Mouse (Mus musculus): ENCODE results near the gene Zgpat. TPM values are rescaled to one million over a fixed set of nuclear protein-coding genes. Genes with fewer than 3 reads are reported as not detected.

The Zgpat gene
- polyA plus RNA-seq, 1 experiment from 2014 or later = 41.1 TPM

DNA sequence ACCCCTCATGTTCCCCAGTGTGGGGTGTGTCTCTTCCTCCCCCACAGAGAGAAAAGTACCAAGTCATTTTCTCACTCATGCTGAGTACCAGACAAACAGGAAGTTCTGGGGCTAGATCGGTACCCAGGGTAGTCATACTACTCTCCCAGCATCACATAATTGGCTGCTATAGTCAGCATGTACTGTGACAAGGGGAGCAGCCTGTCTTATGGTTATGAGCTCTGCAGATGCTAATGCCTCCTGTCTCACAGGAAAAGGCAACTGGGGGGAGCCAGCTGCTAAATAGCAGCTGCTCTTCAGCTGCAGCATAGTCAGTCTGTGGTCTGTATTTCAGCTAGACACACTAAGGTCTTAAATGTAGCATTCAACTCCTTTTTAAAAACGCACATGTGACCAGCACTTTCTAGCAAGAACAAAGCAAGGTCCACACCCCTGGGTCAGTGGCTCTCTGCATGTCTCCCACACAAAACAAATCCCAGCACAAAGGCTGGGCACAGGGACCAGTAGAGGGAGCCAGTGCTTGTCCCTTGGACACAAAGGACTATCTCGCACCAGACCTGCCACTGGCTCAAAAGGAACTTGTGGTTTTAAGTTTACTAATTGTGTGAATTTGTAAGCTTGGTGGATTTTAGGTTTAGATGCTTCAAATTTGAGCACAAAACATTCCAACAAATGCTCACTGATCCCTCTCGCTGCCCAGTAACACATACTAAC, 46.2 kb downstream of the Zgpat start:
- TF ChIP-seq CTCF (IDR thresholded peaks at IDR 0.05; ENCODE audit: low read depth) = peak; percentile 84
- no peaks in the 10 kb centered on the region for H3K27me3 ChIP-seq (ENCODE audit: insufficient read depth, low read length)
- H3K4me1 ChIP-seq (ENCODE audit: insufficient read depth) = no peaks in the 10 kb centered on the region
- 40% methylated on average over 4 of the region's 4 CpGs for WGBS
- no peak overlapping the region for H3K27ac ChIP-seq (ENCODE audit: low read depth)
- no peak overlapping the region for H3K4me3 ChIP-seq (ENCODE audit: low read depth, low read length)
- H3K36me3 ChIP-seq (ENCODE audit: insufficient read depth) = peaks cover 5% of the 10 kb centered on the region; the same call in 1 of the 2 replicates
- no peak overlapping the region for H3K9ac ChIP-seq
- H3K9me3 ChIP-seq (ENCODE audit: low read depth, low read length) = no peaks in the 10 kb centered on the region
- peak; percentile 86 for DNase-seq
- H3K4me2 ChIP-seq = no peak overlapping the region
- 0 out of 2 replicates have a peak, but pooled peaks have one; percentile 69 for ATAC-seq (ENCODE audit: insufficient read depth)

DNA sequence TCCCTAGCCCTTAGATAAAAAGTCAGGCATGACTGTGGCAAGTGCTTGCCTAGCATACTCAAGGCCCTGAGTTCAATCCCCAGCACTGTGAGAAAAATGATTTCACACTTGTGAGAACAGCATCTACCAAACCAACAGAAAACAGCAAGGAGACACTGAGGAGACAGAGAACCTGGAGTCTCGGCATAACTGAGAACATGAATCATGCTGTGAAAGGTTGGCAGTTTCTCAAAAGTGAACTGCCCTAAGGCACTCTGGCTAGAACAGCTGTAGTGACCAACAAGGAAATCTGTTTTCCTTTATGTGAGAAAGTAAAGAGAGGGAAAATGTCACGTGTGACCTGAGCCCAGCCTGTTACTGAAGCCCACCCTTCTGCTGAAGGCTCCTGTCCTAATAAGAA, 48.4 kb downstream of the Zgpat start:
- WGBS = 36% methylated on average over 2 of the region's 2 CpGs
- H3K4me2 ChIP-seq = no peak overlapping the region
- ATAC-seq (ENCODE audit: insufficient read depth) (no peak), DNase-seq (no peak)
- no peak overlapping the region for H3K4me3 ChIP-seq (ENCODE audit: low read depth, low read length)
- H3K9me3 ChIP-seq (ENCODE audit: low read depth, low read length) = no peaks in the 10 kb centered on the region
- TF ChIP-seq CTCF (IDR thresholded peaks at IDR 0.05; ENCODE audit: low read depth) = no peak
- no peak overlapping the region for H3K27ac ChIP-seq (ENCODE audit: low read depth)
- no peaks in the 10 kb centered on the region for H3K27me3 ChIP-seq (ENCODE audit: insufficient read depth, low read length)
- no peak overlapping the region for H3K9ac ChIP-seq
- no peaks in the 10 kb centered on the region for H3K4me1 ChIP-seq (ENCODE audit: insufficient read depth)
- peaks cover 5% of the 10 kb centered on the region; the same call in 1 of the 2 replicates for H3K36me3 ChIP-seq (ENCODE audit: insufficient read depth)

DNA sequence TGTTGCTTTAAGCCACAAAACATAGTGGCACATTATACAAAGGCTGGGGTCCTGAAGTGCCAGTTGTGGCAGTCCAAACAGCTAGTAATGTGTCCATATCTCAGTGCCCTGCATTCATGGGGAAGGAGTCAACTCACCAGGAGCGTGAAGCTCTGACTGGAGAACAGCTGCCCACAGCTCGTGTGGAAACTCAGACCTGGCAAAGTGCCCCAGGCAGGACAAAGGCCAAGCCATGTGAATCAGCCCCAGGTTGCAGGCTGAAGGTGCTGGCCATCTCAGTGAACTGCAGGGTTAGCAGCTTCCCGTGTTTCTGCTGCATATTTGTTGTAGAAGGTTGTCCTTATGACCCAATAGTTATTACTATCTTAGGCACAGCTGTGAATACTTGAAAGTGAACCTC, 51.2 kb downstream of the Zgpat start:
- no peak for ATAC-seq (ENCODE audit: insufficient read depth)
- 49% methylated on average over 3 of the region's 3 CpGs for WGBS
- TF ChIP-seq CTCF (IDR thresholded peaks at IDR 0.05; ENCODE audit: low read depth) = no peak
- no peak for DNase-seq
- no peaks in the 10 kb centered on the region for H3K9me3 ChIP-seq (ENCODE audit: low read depth, low read length)
- no peak overlapping the region for H3K27ac ChIP-seq (ENCODE audit: low read depth)
- no peaks in the 10 kb centered on the region for H3K27me3 ChIP-seq (ENCODE audit: insufficient read depth, low read length)
- no peak overlapping the region for H3K4me2 ChIP-seq
- no peaks in the 10 kb centered on the region for H3K4me1 ChIP-seq (ENCODE audit: insufficient read depth)
- peaks cover 5% of the 10 kb centered on the region; the same call in 1 of the 2 replicates for H3K36me3 ChIP-seq (ENCODE audit: insufficient read depth)
- H3K9ac ChIP-seq = no peak overlapping the region
- H3K4me3 ChIP-seq (ENCODE audit: low read depth, low read length) = no peak overlapping the region

DNA sequence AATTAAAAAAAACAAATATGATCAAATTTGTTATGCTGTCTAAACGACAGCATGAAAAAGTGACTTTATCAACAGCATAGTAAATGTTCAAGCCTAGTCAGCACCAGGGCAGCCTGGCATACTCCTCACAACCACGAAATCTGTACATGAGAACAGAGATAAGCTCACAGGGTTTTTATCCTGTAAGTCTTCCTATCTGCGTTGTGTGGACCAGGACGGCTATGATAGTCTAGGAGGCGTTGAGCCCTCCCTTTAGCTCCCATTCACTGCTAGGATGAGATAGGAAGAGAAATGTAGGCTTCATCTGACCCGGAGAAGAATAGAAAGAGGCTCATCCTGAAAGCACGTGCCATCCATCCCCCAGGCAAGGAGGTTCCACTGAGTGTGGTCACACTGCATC, 54.6 kb downstream of the Zgpat start:
- H3K36me3 ChIP-seq (ENCODE audit: insufficient read depth) = peaks cover 16% of the 10 kb centered on the region
- WGBS = 63% methylated on average over 7 of the region's 7 CpGs
- H3K4me1 ChIP-seq (ENCODE audit: insufficient read depth) = no peaks in the 10 kb centered on the region

DNA sequence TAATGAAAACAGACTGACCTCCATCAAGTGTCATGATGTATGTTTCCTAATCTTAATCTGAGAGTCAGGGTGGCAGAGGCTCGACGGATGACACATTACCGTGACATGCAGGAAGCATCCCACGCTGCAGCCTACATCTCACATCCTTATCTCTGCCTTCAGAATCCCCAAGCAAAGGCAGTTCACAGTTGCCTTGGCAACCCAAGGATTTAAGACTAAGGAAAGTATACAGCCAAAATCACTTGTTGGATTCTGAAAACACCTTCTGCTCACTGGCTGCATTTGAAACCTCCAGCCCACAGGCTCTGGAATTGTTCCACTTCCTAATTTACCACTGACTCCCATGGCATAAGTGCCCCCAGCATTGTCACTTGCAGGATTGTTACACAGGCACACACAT, 55.7 kb downstream of the Zgpat start:
- no peak for ATAC-seq (ENCODE audit: insufficient read depth)
- DNase-seq = no peak
- Histone ChIP-seq H3K4me2 (no peak overlapping the region), H3K4me3 (ENCODE audit: low read depth, low read length) (no peak overlapping the region), H3K27ac (ENCODE audit: low read depth) (no peak overlapping the region), H3K27me3 (ENCODE audit: insufficient read depth, low read length) (no peaks in the 10 kb centered on the region), H3K9ac (no peak overlapping the region), H3K9me3 (ENCODE audit: low read depth, low read length) (no peaks in the 10 kb centered on the region), H3K36me3 (ENCODE audit: insufficient read depth) (peaks cover 16% of the 10 kb centered on the region), H3K4me1 (ENCODE audit: insufficient read depth) (no peaks in the 10 kb centered on the region)
- TF ChIP-seq CTCF (IDR thresholded peaks at IDR 0.05; ENCODE audit: low read depth) = no peak
- WGBS = 51% methylated on average over 4 of the region's 4 CpGs

More for the DNA sequence above, 54.6 kb downstream of the Zgpat start:
- H3K9me3 ChIP-seq (ENCODE audit: low read depth, low read length) = no peaks in the 10 kb centered on the region
- H3K4me3 ChIP-seq (ENCODE audit: low read depth, low read length) = no peak overlapping the region
- ATAC-seq (ENCODE audit: insufficient read depth) (no peak), DNase-seq (no peak)
- TF ChIP-seq CTCF (IDR thresholded peaks at IDR 0.05; ENCODE audit: low read depth) = no peak
- no peak overlapping the region for H3K27ac ChIP-seq (ENCODE audit: low read depth)
- no peaks in the 10 kb centered on the region for H3K27me3 ChIP-seq (ENCODE audit: insufficient read depth, low read length)
- H3K9ac ChIP-seq = no peak overlapping the region
- no peak overlapping the region for H3K4me2 ChIP-seq

DNA sequence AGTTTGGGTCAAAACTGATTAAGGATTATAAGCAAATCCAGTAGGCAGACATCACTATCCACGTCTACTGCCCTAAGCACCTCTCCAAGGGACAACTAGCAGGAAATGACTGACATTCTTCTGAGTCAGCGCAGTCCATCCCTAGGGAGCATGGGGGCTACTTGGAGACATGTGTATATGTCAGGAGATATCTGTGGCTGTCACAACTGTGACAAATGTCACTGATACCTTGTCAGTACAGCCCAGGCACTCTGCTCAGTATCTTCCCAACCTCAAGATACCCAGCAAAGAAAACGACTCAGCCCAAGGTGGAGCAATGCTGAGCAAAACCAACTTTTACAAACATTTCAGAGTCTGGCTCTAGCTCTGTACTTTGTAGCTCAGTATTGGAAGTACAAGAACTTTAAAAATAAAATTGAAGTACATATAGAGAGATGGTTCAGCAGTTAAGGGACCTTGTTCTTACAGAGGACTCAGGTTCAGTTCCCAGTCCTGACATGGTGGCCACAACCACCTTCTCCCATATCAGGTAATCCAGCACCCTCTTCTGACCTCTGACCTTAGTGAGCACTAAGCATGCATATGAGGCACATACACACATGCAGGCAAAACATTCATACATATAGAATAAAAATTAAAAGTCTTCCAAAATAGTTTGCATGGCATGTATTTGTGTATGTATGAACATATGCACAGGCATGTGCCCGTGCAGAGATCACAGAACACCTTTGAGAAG, 56.3 kb downstream of the Zgpat start:
- Histone ChIP-seq H3K36me3 (ENCODE audit: insufficient read depth) (peaks cover 16% of the 10 kb centered on the region), H3K4me3 (ENCODE audit: low read depth, low read length) (no peak overlapping the region)
- TF ChIP-seq CTCF (IDR thresholded peaks at IDR 0.05; ENCODE audit: low read depth) = no peak

DNA sequence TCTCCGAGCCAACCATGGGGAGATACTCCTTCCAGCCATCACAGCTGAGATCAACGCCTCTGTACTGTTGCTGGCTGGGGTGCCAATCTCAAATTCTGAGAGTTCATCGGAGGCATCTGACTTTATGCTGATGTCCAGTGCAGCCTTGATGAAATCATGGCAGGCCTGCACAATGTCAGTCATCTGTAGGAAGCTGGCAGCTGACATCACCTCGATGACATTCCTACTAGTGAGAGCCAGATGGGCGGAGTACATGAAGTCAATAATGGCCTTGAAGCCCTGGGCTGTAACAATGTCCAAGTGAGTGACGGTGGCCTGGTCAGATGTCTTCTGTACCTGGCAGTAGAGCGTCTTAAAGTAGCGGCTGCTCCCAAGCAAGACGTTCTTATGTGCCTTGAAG, 59.1 kb downstream of the Zgpat start:
- no peak overlapping the region for H3K27ac ChIP-seq (ENCODE audit: low read depth)
- no peaks in the 10 kb centered on the region for H3K27me3 ChIP-seq (ENCODE audit: insufficient read depth, low read length)
- no peaks in the 10 kb centered on the region for H3K9me3 ChIP-seq (ENCODE audit: low read depth, low read length)
- H3K9ac ChIP-seq = no peak overlapping the region
- ATAC-seq (ENCODE audit: insufficient read depth) (no peak), DNase-seq (no peak)
- no peak for TF ChIP-seq CTCF (IDR thresholded peaks at IDR 0.05; ENCODE audit: low read depth)
- no peak overlapping the region for H3K4me2 ChIP-seq
- WGBS = 91% methylated on average over 9 of the region's 9 CpGs
- H3K36me3 ChIP-seq (ENCODE audit: insufficient read depth) = peaks cover 16% of the 10 kb centered on the region
- H3K4me1 ChIP-seq (ENCODE audit: insufficient read depth) = no peaks in the 10 kb centered on the region
- H3K4me3 ChIP-seq (ENCODE audit: low read depth, low read length) = no peak overlapping the region

More for the DNA sequence above, 56.3 kb downstream of the Zgpat start:
- WGBS = 51% methylated on average over 4 of the region's 4 CpGs
- DNase-seq (no peak), ATAC-seq (ENCODE audit: insufficient read depth) (no peak)
- Histone ChIP-seq H3K9me3 (ENCODE audit: low read depth, low read length) (no peaks in the 10 kb centered on the region), H3K4me2 (no peak overlapping the region), H3K9ac (no peak overlapping the region), H3K27ac (ENCODE audit: low read depth) (no peak overlapping the region), H3K27me3 (ENCODE audit: insufficient read depth, low read length) (no peaks in the 10 kb centered on the region), H3K4me1 (ENCODE audit: insufficient read depth) (no peaks in the 10 kb centered on the region)

Other genes starting within 250 kb of the Zgpat start
- gene Kcnq2, start 229.6 kb upstream of the Zgpat start, polyA plus RNA-seq (2014; fragmentation: Nextera tagmentation; extraction: Ambion mirVana) = 0.05 TPM in 2 replicates
- gene Eef1a2, start 207.9 kb upstream of the Zgpat start, polyA plus RNA-seq (2014; fragmentation: Nextera tagmentation; extraction: Ambion mirVana) = 0.35 TPM in 1 of 2 replicates, not detected in the other
- gene Ppdpf, start 177.7 kb upstream of the Zgpat start, polyA plus RNA-seq (2014; fragmentation: Nextera tagmentation; extraction: Ambion mirVana) = 333 and 364 TPM in 2 replicates
- 0.12 TPM in 1 of 2 replicates, not detected in the other for gene Ptk6, start 162.1 kb upstream of the Zgpat start, polyA plus RNA-seq (2014; fragmentation: Nextera tagmentation; extraction: Ambion mirVana)
- 0.16 and 0.22 TPM in 2 replicates for gene Srms, start 151.7 kb upstream of the Zgpat start, polyA plus RNA-seq (2014; fragmentation: Nextera tagmentation; extraction: Ambion mirVana)
- 0.21 and 0.27 TPM in 2 replicates for gene Fndc11, start 144.9 kb upstream of the Zgpat start, polyA plus RNA-seq (2014; fragmentation: Nextera tagmentation; extraction: Ambion mirVana)
- 2.5 and 3.0 TPM in 2 replicates for gene Helz2, start 122.9 kb upstream of the Zgpat start, polyA plus RNA-seq (2014; fragmentation: Nextera tagmentation; extraction: Ambion mirVana)
- gene Gmeb2, start 76.9 kb upstream of the Zgpat start, polyA plus RNA-seq (2014; fragmentation: Nextera tagmentation; extraction: Ambion mirVana) = 18.0 and 21.2 TPM in 2 replicates
- gene Stmn3, start 50.4 kb upstream of the Zgpat start, polyA plus RNA-seq (2014; fragmentation: Nextera tagmentation; extraction: Ambion mirVana) = 1.6 and 2.5 TPM in 2 replicates
- 67.0 and 70.3 TPM in 2 replicates for gene Rtel1, start 45.2 kb upstream of the Zgpat start, polyA plus RNA-seq (2014; fragmentation: Nextera tagmentation; extraction: Ambion mirVana)
- 54.1 and 54.2 TPM in 2 replicates for gene Arfrp1, start 476 bp downstream of the Zgpat start, polyA plus RNA-seq (2014; fragmentation: Nextera tagmentation; extraction: Ambion mirVana)
- gene Lime1, start 15.2 kb downstream of the Zgpat start, polyA plus RNA-seq (2014; fragmentation: Nextera tagmentation; extraction: Ambion mirVana) = 19.6 and 26.6 TPM in 2 replicates
- gene Zbtb46, start 94.5 kb downstream of the Zgpat start, polyA plus RNA-seq (2014; fragmentation: Nextera tagmentation; extraction: Ambion mirVana) = 14.6 and 15.6 TPM in 2 replicates
- gene Abhd16b, start 128.3 kb downstream of the Zgpat start, polyA plus RNA-seq (2014; fragmentation: Nextera tagmentation; extraction: Ambion mirVana) = 0.13 and 0.24 TPM in 2 replicates
- gene Tpd52l2, start 132.2 kb downstream of the Zgpat start, polyA plus RNA-seq (2014; fragmentation: Nextera tagmentation; extraction: Ambion mirVana) = 160 and 165 TPM in 2 replicates
- 79.4 and 81.3 TPM in 2 replicates for gene Dnajc5, start 155.6 kb downstream of the Zgpat start, polyA plus RNA-seq (2014; fragmentation: Nextera tagmentation; extraction: Ambion mirVana)
- 36.9 and 38.3 TPM in 2 replicates for gene Uckl1, start 220.0 kb downstream of the Zgpat start, polyA plus RNA-seq (2014; fragmentation: Nextera tagmentation; extraction: Ambion mirVana)
- gene Prpf6, start 226.9 kb downstream of the Zgpat start, polyA plus RNA-seq (2014; fragmentation: Nextera tagmentation; extraction: Ambion mirVana) = 58.8 and 59.6 TPM in 2 replicates
- gene Zfp512b, start 227.9 kb downstream of the Zgpat start, polyA plus RNA-seq (2014; fragmentation: Nextera tagmentation; extraction: Ambion mirVana) = 52.5 and 58.6 TPM in 2 replicates
- 23.2 and 27.8 TPM in 2 replicates for gene Samd10, start 234.3 kb downstream of the Zgpat start, polyA plus RNA-seq (2014; fragmentation: Nextera tagmentation; extraction: Ambion mirVana)

All from lung, embryonic 14.5 days (tissue).